Comparison of ENCODE assay signal across 21 mouse cellular contexts in genomic region chr10:63245846-63246245, GRCm38 (mm10). TPM values are rescaled to one million over a fixed set of nuclear protein-coding genes. Genes with fewer than 3 reads are reported as not detected.
DNase-seq lines count a peak whose midpoint lies in the region; ATAC-seq and TF ChIP-seq lines count a peak whose summit lies in the region.
"Had no signal": no experiment of that assay in that cellular context is flagged by ENCODE, and none has a peak within 500 bp of the region (broad histone marks: within the 10 kb centered on the region; RNA-seq: fewer than 3 reads in every experiment).

No protein-coding gene starts in this region.

- H3K36me3 ChIP-seq in megakaryocyte, embryonic 14.5 days (replicated peaks; ENCODE audit: low read length): peaks cover 43% of the 10 kb centered on the region
- H3K36me3 ChIP-seq in ES-Bruce4 (ENCODE audit: control insufficient read depth, insufficient read depth, low read length, poor library complexity, severe bottlenecking): peaks cover 30% of the 10 kb centered on the region
- H3K36me3 ChIP-seq in liver, postnatal 0 days (replicated peaks; ENCODE audit: insufficient read depth, low read length): peaks cover 11% of the 10 kb centered on the region
- H3K36me3 ChIP-seq in forebrain, embryonic 13.5 days (ENCODE audit: poor library complexity, severe bottlenecking): peaks cover 7% of the 10 kb centered on the region; the same call in 1 of the 2 replicates

- peak overlapping the region; percentile 40 for H3K4me2 ChIP-seq in liver, postnatal 0 days (ENCODE audit: low read depth, low read length)
- H3K4me2 ChIP-seq in forebrain, embryonic 13.5 days: no peak overlapping the region; the same call in 1 of the 2 replicates
- H3K4me2 ChIP-seq: embryonic facial prominence, embryonic 13.5 days; heart, embryonic 15.5 days; limb, embryonic 13.5 days; midbrain, embryonic 13.5 days had no signal

- H3K9me3 ChIP-seq in megakaryocyte, embryonic 14.5 days: no peaks in the 10 kb centered on the region
- H3K9me3 ChIP-seq in ES-Bruce4 (replicated peaks; ENCODE audit: control insufficient read depth, insufficient read depth, low read length, poor library complexity, severe bottlenecking): no peaks in the 10 kb centered on the region
- no peaks in the 10 kb centered on the region for H3K9me3 ChIP-seq in liver, postnatal 0 days (ENCODE audit: low read length)
- H3K9me3 ChIP-seq in forebrain, embryonic 13.5 days (replicated peaks): no peaks in the 10 kb centered on the region
- H3K9me3 ChIP-seq: embryonic facial prominence, embryonic 13.5 days; forebrain, embryonic 10.5 days; heart, embryonic 15.5 days; hindbrain, embryonic 10.5 days; limb, embryonic 13.5 days; midbrain, embryonic 13.5 days had no signal

- peak overlapping the region; percentile 56; the same call in 1 of the 2 replicates for H3K9ac ChIP-seq in ES-Bruce4 (ENCODE audit: low read depth, poor library complexity, severe bottlenecking)
- no peak overlapping the region for H3K9ac ChIP-seq in liver, postnatal 0 days (replicated peaks)
- no peak overlapping the region for H3K9ac ChIP-seq in forebrain, embryonic 13.5 days
- H3K9ac ChIP-seq: embryonic facial prominence, embryonic 13.5 days; heart, embryonic 15.5 days; limb, embryonic 13.5 days; midbrain, embryonic 13.5 days had no signal

- TF ChIP-seq POLR2A in ES-Bruce4 (IDR thresholded peaks at IDR 0.05; ENCODE audit: insufficient read depth, low read length): no peak

- TF ChIP-seq EP300 in ES-Bruce4 (IDR thresholded peaks at IDR 0.05; ENCODE audit: insufficient read depth, low read depth, low read length): no peak
- no peak for TF ChIP-seq EP300 in liver, postnatal 0 days (IDR thresholded peaks at IDR 0.05; ENCODE audit: low read depth)

- H3K4me3 ChIP-seq in megakaryocyte, embryonic 14.5 days (replicated peaks): peak overlapping the region; percentile 71
- no peak overlapping the region for H3K4me3 ChIP-seq in ES-Bruce4 (ENCODE audit: low read depth, low read length)
- peak overlapping the region; percentile 9 for H3K4me3 ChIP-seq in liver, postnatal 0 days (ENCODE audit: low read depth, low read length)
- H3K4me3 ChIP-seq in forebrain, embryonic 13.5 days: no peak overlapping the region
- H3K4me3 ChIP-seq: embryonic facial prominence, embryonic 13.5 days; heart, embryonic 15.5 days; hindbrain, embryonic 10.5 days; limb, embryonic 13.5 days; midbrain, embryonic 13.5 days had no signal

- peaks cover 27% of the 10 kb centered on the region for H3K4me1 ChIP-seq in megakaryocyte, embryonic 14.5 days
- peaks cover 3% of the 10 kb centered on the region for H3K4me1 ChIP-seq in ES-Bruce4 (ENCODE audit: control insufficient read depth, insufficient read depth, low read length)
- H3K4me1 ChIP-seq in liver, postnatal 0 days (ENCODE audit: insufficient read depth): peaks cover 14% of the 10 kb centered on the region
- peaks cover 23% of the 10 kb centered on the region for H3K4me1 ChIP-seq in forebrain, embryonic 13.5 days

- ATAC-seq in megakaryocyte, adult 5-6 weeks (ENCODE audit: poor library complexity, severe bottlenecking): no peak
- no peak for ATAC-seq in liver, postnatal 0 days
- ATAC-seq in erythroid progenitor cell, adult 5-6 weeks (replicated peaks; ENCODE audit: low FRiP score, poor library complexity, severe bottlenecking): no peak
- ATAC-seq in forebrain, embryonic 13.5 days: no peak
- ATAC-seq: CD4-positive, CD25-positive, alpha-beta regulatory T cell, adult 4 months; hindbrain, postnatal 0 days; midbrain, embryonic 13.5 days had no signal

- DNase-seq in induced T-regulatory cell, adult 2 months (ENCODE audit: low read depth): peak; percentile 34
- DNase-seq in liver, postnatal 0 days: no peak
- DNase-seq: adrenal gland, adult 2 months; cerebellum, adult 9-11 months; kidney, adult 11 months had no signal

- TF ChIP-seq CTCF in ES-Bruce4 (IDR thresholded peaks at IDR 0.05; ENCODE audit: low read depth, low read length): no peak
- TF ChIP-seq CTCF in liver, postnatal 0 days (IDR thresholded peaks at IDR 0.05; ENCODE audit: low read depth): no peak

- H3K27ac ChIP-seq in ES-Bruce4 (ENCODE audit: insufficient read depth, low read length): no peak overlapping the region; the same call in 1 of the 2 replicates
- peak overlapping the region; percentile 45 for H3K27ac ChIP-seq in liver, postnatal 0 days (ENCODE audit: low read depth)
- H3K27ac ChIP-seq in forebrain, embryonic 13.5 days: no peak overlapping the region
- H3K27ac ChIP-seq: embryonic facial prominence, embryonic 13.5 days; forebrain, embryonic 10.5 days; heart, embryonic 15.5 days; hindbrain, embryonic 10.5 days; hindbrain, postnatal 0 days; kidney, postnatal 0 days; limb, embryonic 13.5 days; macrophage; midbrain, embryonic 13.5 days had no signal

- H3K27me3 ChIP-seq in megakaryocyte, embryonic 14.5 days (replicated peaks): no peaks in the 10 kb centered on the region
- no peaks in the 10 kb centered on the region for H3K27me3 ChIP-seq in ES-Bruce4 (ENCODE audit: control insufficient read depth, insufficient read depth, low read length, poor library complexity, severe bottlenecking)
- no peaks in the 10 kb centered on the region for H3K27me3 ChIP-seq in liver, postnatal 0 days (ENCODE audit: insufficient read depth, low read length)
- no peaks in the 10 kb centered on the region for H3K27me3 ChIP-seq in forebrain, embryonic 13.5 days
- H3K27me3 ChIP-seq: embryonic facial prominence, embryonic 13.5 days; heart, embryonic 15.5 days; limb, embryonic 13.5 days; midbrain, embryonic 13.5 days had no signal

- WGBS in liver, postnatal 0 days (ENCODE audit: insufficient replicate concordance): 59% methylated on average over 3 of the region's 3 CpGs
- 95% methylated on average over 3 of the region's 3 CpGs for WGBS in forebrain, embryonic 13.5 days

RNA-seq across cellular contexts. Expression of gene Herc4, which starts 2.2 kb away (rescaled TPM):
- 8.2 TPM in 1 of 2 replicates, not detected in the other for polyA plus RNA-seq in megakaryocyte, embryonic 14.5 days (2012; ENCODE audit: insufficient read depth, low replicate concordance)
- 182 and 199 TPM in 2 replicates for total RNA-seq in megakaryocyte, adult 5-6 weeks (2015)
- total RNA-seq in megakaryocyte, adult 5-6 weeks (2017): 133 and 144 TPM in 2 replicates
- 123 and 139 TPM in 2 replicates for polyA plus RNA-seq in ES-Bruce4 (2011; ENCODE audit: insufficient read depth, insufficient read length, low read depth, missing spikeins)
- 22.5 and 22.9 TPM in 2 replicates for polyA plus RNA-seq in liver, postnatal 0 days (2015; fragmentation: Nextera tagmentation; extraction: Ambion mirVana)
- 106 and 130 TPM in 2 replicates for total RNA-seq in erythroid progenitor cell, adult 5-6 weeks (2015; ENCODE audit: low replicate concordance)
- 96.5 and 100 TPM in 2 replicates for total RNA-seq in erythroid progenitor cell, adult 5-6 weeks (2017; ENCODE audit: low replicate concordance)
- 33.6 and 38.1 TPM in 2 replicates for polyA plus RNA-seq in forebrain, embryonic 13.5 days (2015; fragmentation: Nextera tagmentation; extraction: Ambion mirVana)

RNA-seq across cellular contexts. Expression of gene Mypn, which starts 42.1 kb away (rescaled TPM):
- polyA plus RNA-seq in megakaryocyte, embryonic 14.5 days (2012; ENCODE audit: insufficient read depth, low replicate concordance): not detected in 2 replicates
- total RNA-seq in megakaryocyte, adult 5-6 weeks (2015): not detected in 2 replicates
- total RNA-seq in megakaryocyte, adult 5-6 weeks (2017): not detected in 2 replicates
- polyA plus RNA-seq in ES-Bruce4 (2011; ENCODE audit: insufficient read depth, insufficient read length, low read depth, missing spikeins): 0.66 and 0.81 TPM in 2 replicates
- polyA plus RNA-seq in liver, postnatal 0 days (2015; fragmentation: Nextera tagmentation; extraction: Ambion mirVana): 0.04 and 0.18 TPM in 2 replicates
- total RNA-seq in erythroid progenitor cell, adult 5-6 weeks (2015; ENCODE audit: low replicate concordance): 1.1 TPM in 1 of 2 replicates, not detected in the other
- total RNA-seq in erythroid progenitor cell, adult 5-6 weeks (2017; ENCODE audit: low replicate concordance): 1.1 TPM in 1 of 2 replicates, not detected in the other
- polyA plus RNA-seq in forebrain, embryonic 13.5 days (2015; fragmentation: Nextera tagmentation; extraction: Ambion mirVana): 0.16 TPM in 1 of 2 replicates, not detected in the other
- total RNA-seq: granulocyte monocyte progenitor cell, adult 5-6 weeks had no signal
- polyA plus RNA-seq: CD4-positive, CD25-positive, alpha-beta regulatory T cell, adult 4 months; kidney, postnatal 0 days; macrophage had no signal

Comparison
In these comparisons a context has a peak if more than half of its experiments do, and no peak if none do; other contexts are left out.
1. H3K4me3 ChIP-seq: peak in megakaryocyte, embryonic 14.5 days (single experiment) and liver, postnatal 0 days (single experiment); none in ES-Bruce4 (single experiment) and forebrain, embryonic 13.5 days (single experiment).